Mouse (Mus musculus): ENCODE results near the gene Rims3.

Rims3 gene

GRCm38 (mm10) chr4:120850946-120851345, 3.7 kb upstream of the Rims3 start:
- peak; percentile 32 to 86 for DNase-seq

- DNase-seq, result no peak
Measured at GRCm38 (mm10) chr4:120855360-120856060, 894 bp downstream of the Rims3 start.

- DNase-seq, result no peak
Measured at GRCm38 (mm10) chr4:120856376-120856775, 1.8 kb downstream of the Rims3 start.

- no peak for DNase-seq
Measured at GRCm38 (mm10) chr4:120859865-120860264, 5.2 kb downstream of the Rims3 start.

GRCm38 (mm10) chr4:120866211-120866610, 11.6 kb downstream of the Rims3 start:
- peak; percentile 14 to 73 for DNase-seq

GRCm38 (mm10) chr4:120868246-120868645, 13.6 kb downstream of the Rims3 start:
- DNase-seq, result no peak

- no peak for DNase-seq
Measured at GRCm38 (mm10) chr4:120868988-120869387, 14.4 kb downstream of the Rims3 start.

GRCm38 (mm10) chr4:120870262-120870748, 15.7 kb downstream of the Rims3 start:
- no peak for DNase-seq

GRCm38 (mm10) chr4:120875961-120876360, 21.3 kb downstream of the Rims3 start:
- DNase-seq, result no peak

GRCm38 (mm10) chr4:120878728-120879127, 24.1 kb downstream of the Rims3 start:
- DNase-seq, result no peak

- DNase-seq, result no peak
Measured at GRCm38 (mm10) chr4:120879386-120879785, 24.8 kb downstream of the Rims3 start.

- DNase-seq, result no peak
Measured at GRCm38 (mm10) chr4:120880731-120881432, 26.3 kb downstream of the Rims3 start.

- no peak for DNase-seq
Measured at GRCm38 (mm10) chr4:120882002-120882625, 27.5 kb downstream of the Rims3 start.

GRCm38 (mm10) chr4:120885208-120886120, 30.8 kb downstream of the Rims3 start:
- DNase-seq, result peak in 1 of 2 experiments; percentile 11

- DNase-seq, result peak; percentile 11 to 14
Measured at GRCm38 (mm10) chr4:120886131-120886530, 31.5 kb downstream of the Rims3 start.

- no peak for DNase-seq
Measured at GRCm38 (mm10) chr4:120886811-120887210, 32.2 kb downstream of the Rims3 start.

- peak; percentile 50 to 76 for DNase-seq
Measured at GRCm38 (mm10) chr4:120887381-120888112, 32.9 kb downstream of the Rims3 start.

- no peak for DNase-seq
Measured at GRCm38 (mm10) chr4:120888884-120889283, 34.3 kb downstream of the Rims3 start.

- no peak for DNase-seq
Measured at GRCm38 (mm10) chr4:120890754-120891440, 36.3 kb downstream of the Rims3 start.

GRCm38 (mm10) chr4:120891960-120892359, 37.3 kb downstream of the Rims3 start:
- no peak for DNase-seq

- DNase-seq, result no peak
Measured at GRCm38 (mm10) chr4:120892516-120892915, 37.9 kb downstream of the Rims3 start.

Measured in kidney, postnatal 36 days (tissue).